Mouse (Mus musculus): ENCODE data around the gene Extl1.

DNA sequence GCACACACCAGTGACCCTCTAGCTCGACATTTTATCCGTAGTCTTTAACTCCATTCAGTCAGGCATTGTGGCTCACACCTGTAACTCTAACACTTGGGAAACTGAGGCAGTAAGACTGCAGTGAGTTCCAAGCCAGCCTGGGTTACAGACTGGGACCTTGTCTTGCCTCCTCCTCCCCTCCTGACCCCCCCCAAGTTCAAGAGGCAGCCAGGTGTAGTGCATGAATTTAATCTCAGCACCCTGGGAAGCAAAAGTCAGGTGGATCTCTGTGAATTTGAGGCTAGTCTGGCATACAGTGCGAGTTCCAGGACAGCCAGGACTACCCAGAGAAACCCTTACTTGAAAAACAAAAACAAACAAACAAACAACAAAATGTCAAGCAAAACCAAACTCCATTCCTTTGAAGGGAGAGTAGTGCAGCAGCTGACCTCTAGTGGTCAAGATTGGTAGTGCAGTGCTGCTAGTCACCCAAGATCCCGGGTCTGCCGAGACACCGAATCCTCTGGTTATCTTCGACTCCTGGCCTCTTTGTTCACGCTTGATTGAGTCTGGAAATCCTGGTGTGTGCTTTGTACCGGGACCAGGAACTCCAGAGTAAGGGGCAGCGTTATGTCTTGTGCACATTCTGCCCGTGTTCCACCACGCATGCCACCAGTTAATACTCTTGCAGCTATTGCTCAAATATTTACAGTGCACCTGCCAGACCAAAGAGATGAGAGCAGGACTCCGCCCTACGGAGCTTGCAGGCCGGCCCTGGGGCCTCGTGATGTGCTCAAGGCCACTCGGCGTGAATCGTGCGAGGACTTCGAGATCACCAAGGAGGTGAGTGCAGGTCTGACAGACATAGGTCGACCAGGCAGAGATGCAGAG, 26.8 kb downstream of the Extl1 start:
- TF ChIP-seq GATA1 (IDR thresholded peaks at IDR 0.05; ENCODE audit: borderline replicate concordance, low read length) (no peak), FLI1 (IDR thresholded peaks at IDR 0.05; ENCODE audit: low read length) (no peak)

Measured in megakaryocyte, embryonic 14.5 days (primary cell).